Mouse (Mus musculus) kidney, postnatal 0 days (tissue): ENCODE results near the gene Selenof. TPM values are rescaled to one million over a fixed set of nuclear protein-coding genes. Genes with fewer than 3 reads are reported as not detected.

Experiments
- ATAC-seq: fragments of 200-750 bp; cut with Nextera tagmentation; replicated peaks from 2 replicates; pipeline ENCODE4 v1.8.0; 2017; ENCODE audit warnings: low read depth, moderate number of reproducible peaks, moderate TSS enrichment, moderate library complexity; ENCODE audit not compliant: low FRiP score
- DNase-seq: peaks from one replicate; pipeline ENCODE4 v3.0.0-alpha.2; 2016; ENCODE audit warnings: low spot score
- H3K27ac ChIP-seq: fragments of 300-500 bp; sonication (generic); 2 replicates; pipeline ENCODE4 v1.5.1; 2014; ENCODE audit warnings: mild to moderate bottlenecking
- H3K27me3 ChIP-seq: fragments of 300-500 bp; sonication (generic); 2 replicates; pipeline ENCODE4 v1.6.1; 2014; ENCODE audit warnings: low read length, mixed read lengths; ENCODE audit not compliant: insufficient read depth
- H3K36me3 ChIP-seq: fragments of 300-500 bp; sonication (generic); 2 replicates; pipeline ENCODE4 v1.6.1; 2014; ENCODE audit warnings: low read length, mixed read lengths; ENCODE audit not compliant: insufficient read depth
- H3K4me1 ChIP-seq: fragments of 300-500 bp; sonication (generic); replicated peaks from 2 replicates; pipeline ENCODE4 v1.6.1; 2014; ENCODE audit warnings: antibody characterized with exemption, low read length, mixed read lengths; ENCODE audit not compliant: insufficient read depth
- H3K4me2 ChIP-seq: fragments of 300-500 bp; sonication (generic); 2 replicates; pipeline ENCODE4 v1.6.1; 2014; ENCODE audit warnings: mild to moderate bottlenecking, low read length, moderate library complexity, mixed read lengths
- H3K4me3 ChIP-seq: fragments of 300-500 bp; sonication (generic); replicated peaks from 2 replicates; pipeline ENCODE4 v1.5.1; 2014; ENCODE audit warnings: low read depth, low read length
- H3K9ac ChIP-seq: fragments of 300-500 bp; sonication (generic); 2 replicates; pipeline ENCODE4 v1.6.1; 2014; ENCODE audit warnings: low read depth, low read length
- H3K9me3 ChIP-seq: fragments of 300-500 bp; sonication (generic); replicated peaks from 2 replicates; pipeline ENCODE4 v1.6.1; 2016; ENCODE audit warnings: low read length, inconsistent platforms, mixed read lengths
- CTCF ChIP-seq: IDR thresholded peaks from 2 replicates; pipeline ENCODE4 v1.5.1; 2016; ENCODE audit warnings: antibody characterized with exemption, low read depth, mild to moderate bottlenecking, moderate library complexity
- WGBS: fragments of 180-500 bp; shearing (Covaris S2); extraction: QIAGEN DNeasy Blood & Tissue Kit; methylation state at CpG from one replicate; pipeline ENCODE4 v1.1.7; 2014; 5-methylcytosine and 5-hydroxymethylcytosine counted together
- polyA plus RNA-seq: library from polyadenylated mRNA; unstranded; fragments of >200 nt; fragmentation: Nextera tagmentation; extraction: Ambion mirVana; gene quantifications from 2 replicates; pipeline ENCODE4 v1.2.1, GENCODE M21; 2015

The Selenof gene
- polyA plus RNA-seq, 1 experiment from 2014 or later, result 861 TPM

- H3K4me3 ChIP-seq, result no peak overlapping the region
Measured at GRCm38 (mm10) chr3:144581842-144582241, 11.7 kb downstream of the Selenof start.

DNA sequence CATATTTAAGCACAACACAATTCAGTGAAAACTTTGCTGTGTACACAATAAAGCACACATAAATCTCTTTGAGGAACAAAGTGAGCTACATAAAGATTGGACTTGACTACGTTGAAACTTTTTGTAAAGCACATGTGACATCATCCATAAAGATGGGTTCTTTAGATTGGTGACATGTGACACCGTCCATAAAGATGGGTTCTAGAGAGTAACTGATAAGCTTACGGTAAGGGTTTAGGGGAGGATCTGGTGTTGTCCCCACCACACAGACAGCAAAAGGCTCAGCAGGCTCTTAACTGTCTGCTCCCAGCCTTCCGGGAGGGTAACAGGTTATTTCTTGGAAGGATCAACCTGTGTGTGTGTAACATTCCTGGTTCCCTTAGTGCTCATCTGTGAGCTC lies 12.2 kb downstream of the Selenof start:
- ATAC-seq (no peak), DNase-seq (no peak)
- H3K9ac ChIP-seq, result no peak overlapping the region
- no peak overlapping the region for H3K4me2 ChIP-seq
- no peaks in the 10 kb centered on the region for H3K9me3 ChIP-seq
- peaks cover 3% of the 10 kb centered on the region; the same call in 1 of the 2 replicates for H3K4me1 ChIP-seq
- H3K4me3 ChIP-seq, result no peak overlapping the region
- H3K36me3 ChIP-seq, result peaks cover 16% of the 10 kb centered on the region; the same call in 1 of the 2 replicates
- no peaks in the 10 kb centered on the region for H3K27me3 ChIP-seq
- 79% methylated on average over 4 of the region's 4 CpGs for WGBS
- no peak for TF ChIP-seq CTCF
- H3K27ac ChIP-seq, result peak overlapping the region; percentile 19; the same call in 1 of the 2 replicates

More at GRCm38 (mm10) chr3:144581842-144582241, 11.7 kb downstream of the Selenof start:
- H3K4me2 ChIP-seq, result no peak overlapping the region
- DNase-seq (no peak), ATAC-seq (no peak)
- no peaks in the 10 kb centered on the region for H3K9me3 ChIP-seq
- WGBS, result 66% methylated on average over 3 of the region's 3 CpGs
- no peak overlapping the region for H3K27ac ChIP-seq
- TF ChIP-seq CTCF, result no peak
- peaks cover 16% of the 10 kb centered on the region; the same call in 1 of the 2 replicates for H3K36me3 ChIP-seq
- H3K27me3 ChIP-seq, result no peaks in the 10 kb centered on the region
- peaks cover 3% of the 10 kb centered on the region; the same call in 1 of the 2 replicates for H3K4me1 ChIP-seq
- no peak overlapping the region for H3K9ac ChIP-seq

GRCm38 (mm10) chr3:144583789-144584188 lies 13.7 kb downstream of the Selenof start:
- no peak overlapping the region for H3K27ac ChIP-seq
- no peak overlapping the region for H3K4me3 ChIP-seq
- H3K4me2 ChIP-seq, result no peak overlapping the region
- ATAC-seq (no peak), DNase-seq (no peak)
- no peak overlapping the region for H3K9ac ChIP-seq
- TF ChIP-seq CTCF, result no peak
- no peaks in the 10 kb centered on the region for H3K9me3 ChIP-seq
- H3K36me3 ChIP-seq, result peaks cover 13% of the 10 kb centered on the region; the same call in 1 of the 2 replicates
- peaks cover 3% of the 10 kb centered on the region; the same call in 1 of the 2 replicates for H3K4me1 ChIP-seq
- no peaks in the 10 kb centered on the region for H3K27me3 ChIP-seq
- 60% methylated on average over 5 of the region's 5 CpGs for WGBS

DNA sequence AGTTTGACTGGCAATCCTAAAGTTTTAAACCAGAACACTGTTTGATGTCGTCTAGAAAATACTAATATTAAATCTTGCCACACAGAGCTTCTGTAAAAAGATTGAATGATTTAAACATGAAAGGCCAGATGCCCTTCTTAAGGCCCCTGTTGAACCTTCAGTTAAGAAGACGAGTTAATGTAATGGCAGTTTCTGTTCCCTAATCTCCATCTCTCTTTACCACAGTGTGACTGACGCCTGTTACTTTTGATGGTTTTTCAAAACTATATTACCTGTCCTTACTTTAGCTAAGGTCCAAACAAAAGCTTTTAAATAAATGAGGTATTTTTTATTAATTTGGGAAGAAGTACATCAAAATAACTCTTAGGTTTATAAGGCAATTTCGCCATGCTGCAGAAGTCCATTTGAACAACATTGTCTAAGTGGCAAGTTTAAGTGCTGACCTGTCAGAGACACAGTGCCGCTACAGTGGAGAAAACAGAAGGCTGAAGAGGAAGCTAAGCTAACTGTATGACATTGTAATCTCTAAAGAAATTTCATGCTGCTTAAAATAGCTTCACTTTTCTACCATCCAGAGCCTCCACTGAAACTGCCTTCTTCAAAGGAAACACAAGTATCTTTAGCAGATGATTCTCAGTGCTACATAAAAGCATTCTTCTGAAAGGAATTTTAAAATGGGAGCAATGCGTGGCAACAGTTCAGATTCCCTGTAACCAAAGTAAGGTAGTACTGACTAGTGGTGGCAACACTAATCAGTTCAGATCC lies 14.9 kb downstream of the Selenof start:
- WGBS, result 88% methylated on average over 6 of the region's 6 CpGs
- H3K4me1 ChIP-seq, result peaks cover 3% of the 10 kb centered on the region; the same call in 1 of the 2 replicates
- no peak overlapping the region for H3K4me2 ChIP-seq
- H3K27me3 ChIP-seq, result no peaks in the 10 kb centered on the region
- ATAC-seq (no peak), DNase-seq (no peak)
- H3K9ac ChIP-seq, result no peak overlapping the region
- no peaks in the 10 kb centered on the region for H3K9me3 ChIP-seq
- no peak overlapping the region for H3K4me3 ChIP-seq
- TF ChIP-seq CTCF, result no peak
- H3K36me3 ChIP-seq, result peaks cover 5% of the 10 kb centered on the region; the same call in 1 of the 2 replicates
- no peak overlapping the region for H3K27ac ChIP-seq

DNA sequence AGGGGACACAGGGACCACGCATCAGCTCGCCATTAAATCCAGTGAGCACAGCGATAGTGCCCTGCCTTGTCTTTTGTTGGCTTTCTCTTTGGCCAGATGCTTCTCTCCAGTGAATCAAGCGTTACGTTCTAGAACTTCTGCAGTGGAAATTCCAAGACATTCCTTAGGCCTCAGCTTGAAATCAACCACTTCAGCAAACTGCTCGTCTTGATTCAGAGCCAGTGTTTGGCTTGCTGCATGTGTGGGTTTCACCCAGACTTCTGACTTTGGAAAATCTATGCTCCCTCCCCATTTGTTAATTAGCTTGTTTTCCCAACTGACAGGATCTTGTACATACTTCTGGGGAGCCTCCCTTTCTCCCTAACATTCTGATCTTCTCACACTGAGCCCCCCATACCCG lies 16.6 kb downstream of the Selenof start:
- Histone ChIP-seq H3K27ac (no peak overlapping the region), H3K4me3 (no peak overlapping the region), H3K27me3 (no peaks in the 10 kb centered on the region), H3K4me2 (no peak overlapping the region), H3K4me1 (peaks cover 3% of the 10 kb centered on the region; the same call in 1 of the 2 replicates), H3K36me3 (peaks cover 9% of the 10 kb centered on the region; the same call in 1 of the 2 replicates), H3K9ac (no peak overlapping the region), H3K9me3 (no peaks in the 10 kb centered on the region)
- no peak for TF ChIP-seq CTCF
- 76% methylated on average over 7 of the region's 7 CpGs for WGBS
- DNase-seq (peak; percentile 53), ATAC-seq (no peak)

GRCm38 (mm10) chr3:144589189-144589890 lies 19.2 kb downstream of the Selenof start:
- no peak overlapping the region for H3K9ac ChIP-seq
- H3K27me3 ChIP-seq, result no peaks in the 10 kb centered on the region
- H3K4me1 ChIP-seq, result no peaks in the 10 kb centered on the region
- H3K4me2 ChIP-seq, result no peak overlapping the region
- DNase-seq (no peak), ATAC-seq (no peak)
- WGBS, result 89% methylated on average over 8 of the region's 8 CpGs
- 0 out of 2 replicates have a peak, but pooled peaks cover 11% of the 10 kb centered on the region for H3K36me3 ChIP-seq
- no peaks in the 10 kb centered on the region for H3K9me3 ChIP-seq
- H3K4me3 ChIP-seq, result no peak overlapping the region
- no peak for TF ChIP-seq CTCF
- H3K27ac ChIP-seq, result no peak overlapping the region
